Mouse (Mus musculus): ENCODE measurements around the gene Sgf29.

DNA sequence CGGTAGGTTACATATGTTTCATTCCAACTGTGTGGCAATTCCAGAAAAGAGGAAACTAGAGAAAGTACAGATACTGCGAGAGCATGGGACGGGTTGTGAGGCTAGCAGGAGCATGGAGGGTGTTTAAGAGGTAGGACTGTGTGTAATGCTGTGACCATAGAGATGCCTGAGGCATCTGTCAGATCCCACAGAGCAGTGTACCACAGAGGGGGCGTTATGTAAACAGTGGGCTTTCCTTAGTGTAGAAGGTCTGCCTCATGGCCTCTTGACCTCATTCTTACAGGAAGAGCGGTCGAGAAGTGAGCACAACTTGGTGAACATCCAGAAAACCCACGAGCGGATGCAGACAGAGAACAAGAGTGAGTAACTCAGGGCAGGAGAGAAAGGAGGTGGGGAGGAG lies 14.5 kb downstream of the Sgf29 start:
- TF ChIP-seq CTCF (IDR thresholded peaks at IDR 0.05; ENCODE audit: borderline replicate concordance, insufficient read depth, low read depth, low read length): no peak
- no peak for TF ChIP-seq POLR2A (IDR thresholded peaks at IDR 0.05; ENCODE audit: borderline replicate concordance, insufficient read depth, low read length)
